Mouse (Mus musculus): ENCODE data around the gene Atp6v1g1.

GRCm38 (mm10) chr4:63589987-63590386 is 45.4 kb downstream of the Atp6v1g1 start:
- TF ChIP-seq CTCF (IDR thresholded peaks at IDR 0.05; ENCODE audit: borderline replicate concordance, control insufficient read depth, extremely low read depth, insufficient read depth, low read length, poor library complexity), result no peak
- TF ChIP-seq POLR2A (IDR thresholded peaks at IDR 0.05; ENCODE audit: control insufficient read depth, extremely low read depth, insufficient read depth, low read length, poor library complexity), result no peak

Measured in thymus, adult 2 months (tissue).